Mouse (Mus musculus) spleen, postnatal 4 days (tissue): ENCODE results near the gene Eea1.
"Not testable (repeated sequence)": the region's sequence is repeated elsewhere in the genome, so short reads cannot be mapped to it uniquely, and the experiment has no call there.

Experiments used
- DNase-seq, 2 experiments: peaks; one replicate each; pipeline ENCODE4 v3.0.0; 2022; ENCODE audit warnings: low spot score in 2 of 2

Eea1 gene

DNA sequence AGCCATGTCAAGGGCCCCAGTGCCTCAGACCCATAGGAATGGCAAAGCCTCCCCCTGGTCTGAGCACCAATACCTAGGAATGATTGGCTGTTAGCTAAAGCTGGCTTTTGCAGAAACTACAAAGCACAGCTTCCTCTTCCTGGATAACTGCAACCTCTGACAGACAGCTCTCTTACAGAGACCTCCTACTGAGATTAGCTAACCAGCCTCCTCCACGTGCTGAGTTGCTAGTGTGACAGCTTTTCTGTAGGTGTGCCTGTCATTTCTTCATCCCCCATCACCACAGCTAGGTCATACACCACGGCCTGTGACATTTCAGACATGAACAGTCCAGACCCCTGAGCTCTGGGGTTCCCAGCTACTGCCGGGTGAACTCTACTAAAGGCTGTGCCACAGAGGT, 126.9 kb downstream of the Eea1 start:
- DNase-seq, result no peak

DNA sequence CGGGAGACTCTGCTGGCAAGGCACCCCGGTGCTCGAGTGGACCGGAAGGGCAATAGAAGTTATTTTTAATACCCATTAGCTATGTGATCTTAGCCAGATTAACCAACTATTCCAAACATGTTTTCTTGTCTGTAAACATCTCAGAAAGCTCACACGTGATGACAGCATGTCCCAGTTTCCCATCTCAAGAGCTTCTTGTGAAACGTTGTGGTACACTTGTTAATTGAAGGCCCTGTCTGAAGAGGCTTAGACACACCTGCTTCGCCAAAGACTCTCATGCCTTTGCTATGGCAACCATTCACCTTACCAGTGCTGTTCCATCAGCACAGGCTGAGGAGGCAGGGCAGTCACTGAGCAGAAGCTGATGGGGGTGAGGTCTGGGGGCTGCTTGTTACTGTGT, 133.9 kb downstream of the Eea1 start:
- no peak for DNase-seq

DNA sequence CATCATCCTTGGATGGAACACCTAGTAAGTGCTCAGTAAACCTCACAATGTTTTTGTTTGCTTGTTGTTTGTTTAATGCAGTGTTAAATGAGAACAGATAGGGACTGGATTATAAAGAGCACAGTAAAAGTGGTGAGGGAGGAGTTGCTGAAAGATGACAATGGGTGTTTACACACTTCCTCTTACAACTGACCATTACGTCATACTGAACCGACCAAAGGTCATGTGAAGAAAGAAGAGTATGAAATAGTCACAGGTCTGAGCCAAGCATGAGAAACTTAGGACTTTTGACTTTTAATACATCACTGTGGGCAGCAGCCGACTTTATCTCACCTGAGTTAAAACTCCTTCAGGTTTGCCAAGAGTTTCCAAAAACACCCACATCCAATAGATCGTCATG, 135.0 kb downstream of the Eea1 start:
- DNase-seq, result no peak

DNA sequence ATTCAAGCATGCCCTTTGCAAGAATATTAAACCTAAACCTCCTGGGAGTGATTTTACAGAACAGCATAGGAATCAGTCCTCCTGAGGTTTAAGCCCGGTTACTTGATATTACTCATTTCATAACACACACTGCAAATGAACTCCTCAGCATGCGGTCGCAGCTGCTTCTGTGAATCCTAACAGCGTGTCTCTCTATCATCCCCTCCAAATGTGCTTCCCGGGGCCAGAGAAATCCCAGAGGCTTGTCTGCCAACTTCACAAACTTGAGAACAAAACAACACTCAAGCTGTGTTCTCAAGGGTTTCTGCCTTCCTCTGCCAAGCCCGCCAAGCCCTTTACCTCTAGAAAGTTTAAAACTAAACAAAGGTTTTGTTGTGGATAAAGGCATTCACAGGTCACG, 135.4 kb downstream of the Eea1 start:
- DNase-seq, result no peak

DNA sequence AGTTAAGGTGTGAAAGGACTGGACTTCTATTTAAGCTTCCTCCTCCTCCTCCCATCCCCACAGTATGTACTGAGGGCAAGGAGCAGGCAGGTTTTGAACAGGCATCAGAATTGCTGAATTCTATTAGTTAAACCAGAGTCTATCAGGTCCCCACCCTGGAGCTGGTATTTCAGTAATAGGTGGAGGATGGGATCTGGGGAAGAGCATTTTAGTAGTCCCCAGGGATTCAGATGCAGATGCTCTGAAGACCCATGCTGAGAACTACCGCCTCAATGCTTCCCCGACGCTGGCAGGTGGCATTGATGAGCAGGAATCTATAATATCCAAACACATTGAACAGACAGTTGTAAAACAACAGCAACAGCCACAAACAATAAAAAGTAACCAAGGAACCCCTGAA, 136.0 kb downstream of the Eea1 start:
- DNase-seq, result no peak

DNA sequence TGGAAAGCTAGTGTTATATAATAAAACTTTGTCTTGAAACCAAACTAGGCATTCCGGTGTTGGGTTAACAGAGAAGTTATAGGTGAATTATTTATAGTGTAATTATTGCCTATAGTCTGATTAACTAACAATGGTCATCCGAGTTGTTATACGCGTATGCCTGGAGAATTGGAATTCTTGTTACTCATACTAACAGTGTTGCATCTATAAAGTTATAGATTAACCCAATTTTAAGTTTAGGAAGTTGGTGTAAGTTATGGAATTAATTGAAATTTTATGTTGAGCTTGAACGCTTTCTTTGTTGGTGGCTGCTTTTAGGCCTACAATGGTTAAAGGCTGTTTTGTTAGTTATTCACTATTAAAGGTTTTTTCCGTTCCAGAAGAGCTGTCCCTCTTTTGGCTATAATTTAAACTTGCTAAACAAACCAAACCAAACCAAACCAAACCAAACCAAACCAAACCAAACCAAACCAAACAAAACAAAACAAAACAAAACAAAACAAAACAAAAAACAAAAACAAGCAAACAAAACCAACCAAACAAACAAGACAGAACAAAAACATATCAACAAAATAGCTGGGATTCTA, 137.1 kb downstream of the Eea1 start:
- DNase-seq, result not testable (repeated sequence)

DNA sequence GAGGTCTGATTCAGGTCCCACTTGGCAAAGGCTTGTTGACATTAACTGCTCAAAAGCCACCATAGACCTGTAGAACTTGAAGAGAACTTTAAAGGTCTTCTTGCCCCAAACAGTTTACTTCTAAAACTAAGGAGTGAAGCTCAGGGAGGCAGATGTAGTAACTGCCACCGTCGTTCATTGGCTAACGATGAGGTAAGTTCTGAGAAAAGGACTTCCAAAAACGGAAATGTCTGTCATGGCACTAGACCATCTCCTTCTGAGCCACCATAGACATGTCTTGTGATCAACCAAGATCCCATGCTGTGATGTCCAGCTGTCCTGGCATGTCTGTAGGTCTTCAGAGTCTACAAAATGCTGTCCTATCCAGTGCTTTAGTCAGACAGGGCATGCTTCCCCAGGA, 139.4 kb downstream of the Eea1 start:
- DNase-seq, result no peak

DNA sequence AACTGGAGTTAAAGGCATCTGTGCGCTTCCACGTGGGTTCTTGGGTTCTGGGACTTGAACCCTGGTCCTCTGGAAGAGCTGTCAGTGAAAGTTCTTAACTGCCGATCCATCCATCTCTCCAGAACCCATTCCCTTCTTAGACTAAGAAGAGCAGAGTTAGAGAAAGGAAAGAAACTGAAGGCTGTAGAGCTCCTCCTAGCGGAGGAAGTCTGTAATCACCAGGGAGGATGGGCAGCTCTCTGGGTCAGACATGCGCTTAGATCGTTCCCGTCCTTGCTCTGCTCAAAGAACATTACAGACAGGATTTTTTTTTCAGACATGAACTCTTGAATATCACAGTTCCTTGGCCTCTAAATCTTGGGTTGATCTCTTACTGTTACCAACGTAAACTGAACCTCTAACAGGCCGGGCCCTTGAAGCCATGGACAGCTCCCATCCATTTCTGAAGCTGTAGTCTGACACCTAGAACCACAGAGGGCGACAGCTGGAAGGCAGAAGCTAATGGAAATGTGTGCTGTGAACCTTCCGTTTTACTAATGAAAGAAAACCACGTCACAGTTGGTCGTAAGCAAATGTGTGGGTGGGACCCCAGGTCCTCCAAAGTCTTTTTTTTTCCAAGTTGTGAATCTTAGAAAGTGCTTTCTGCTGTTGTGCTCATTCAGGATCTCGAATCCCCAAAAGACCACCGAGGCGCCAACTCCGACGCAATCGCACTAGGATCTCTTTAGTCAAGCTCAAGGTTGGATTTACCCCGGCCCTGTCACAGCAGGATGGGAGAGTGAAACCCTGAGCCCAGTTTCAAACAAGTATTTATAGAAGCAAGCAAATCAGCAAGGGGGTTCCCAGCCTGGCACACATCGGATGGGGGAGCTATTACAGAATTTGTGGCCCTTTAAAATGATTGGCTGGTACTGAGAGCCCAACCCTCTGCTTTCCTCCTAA, 140.3 kb downstream of the Eea1 start:
- DNase-seq, result no peak

DNA sequence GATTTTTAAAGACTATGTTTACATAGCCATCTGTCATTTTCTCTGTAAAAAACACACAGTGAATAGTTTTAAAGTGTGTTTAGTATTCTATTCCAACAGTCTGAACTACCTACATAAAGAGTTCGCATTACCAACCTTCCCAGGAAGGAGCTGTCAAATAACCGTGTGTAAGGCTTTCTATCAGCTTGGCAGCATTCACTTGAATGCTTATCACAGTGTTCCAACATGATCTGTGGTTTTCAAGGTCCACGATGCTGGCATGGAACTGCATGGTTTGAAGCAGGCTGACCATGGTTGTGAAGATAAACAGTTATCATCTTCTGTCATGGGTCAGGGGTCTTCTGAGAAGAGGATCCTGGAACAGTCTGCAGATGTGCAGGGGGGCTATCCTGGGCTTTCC, 141.8 kb downstream of the Eea1 start:
- DNase-seq, result no peak

DNA sequence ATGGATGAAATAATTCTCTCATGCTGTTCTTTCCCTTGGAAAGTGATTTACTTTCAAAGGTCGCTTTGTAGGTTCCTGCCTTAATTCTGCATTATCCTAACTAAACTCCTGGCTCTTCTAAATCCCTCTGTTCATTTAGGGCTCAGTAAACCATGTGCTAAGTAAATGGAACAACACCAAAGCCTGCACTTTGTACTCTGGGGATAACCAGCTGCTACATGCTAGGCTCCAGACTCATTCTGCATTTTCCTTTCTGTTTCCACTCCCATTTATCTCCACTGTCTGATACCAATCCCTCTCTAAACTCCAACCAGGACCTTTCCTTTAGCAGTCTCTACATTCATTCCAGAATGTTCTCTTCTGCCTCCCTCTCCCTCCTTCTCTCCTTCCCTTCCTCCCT, 149.3 kb downstream of the Eea1 start:
- no peak for DNase-seq

DNA sequence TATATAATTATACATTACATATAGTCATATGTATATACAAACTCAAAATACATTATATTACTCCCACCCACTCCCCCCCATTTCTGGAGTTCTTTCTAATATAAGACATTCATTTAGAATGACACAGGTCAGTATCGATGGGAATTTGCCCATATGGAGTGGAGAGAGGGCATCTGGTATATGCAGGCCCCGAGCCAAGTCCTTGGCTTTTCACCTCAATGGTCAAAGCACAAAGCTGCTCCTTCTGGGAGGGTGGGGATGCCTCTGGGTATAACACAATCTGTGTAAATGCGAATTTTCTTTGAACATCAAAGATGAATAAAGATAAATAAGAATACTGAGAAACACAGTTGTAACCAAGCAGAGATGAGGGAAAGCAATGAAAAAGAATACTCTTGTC, 149.9 kb downstream of the Eea1 start:
- DNase-seq, result no peak

DNA sequence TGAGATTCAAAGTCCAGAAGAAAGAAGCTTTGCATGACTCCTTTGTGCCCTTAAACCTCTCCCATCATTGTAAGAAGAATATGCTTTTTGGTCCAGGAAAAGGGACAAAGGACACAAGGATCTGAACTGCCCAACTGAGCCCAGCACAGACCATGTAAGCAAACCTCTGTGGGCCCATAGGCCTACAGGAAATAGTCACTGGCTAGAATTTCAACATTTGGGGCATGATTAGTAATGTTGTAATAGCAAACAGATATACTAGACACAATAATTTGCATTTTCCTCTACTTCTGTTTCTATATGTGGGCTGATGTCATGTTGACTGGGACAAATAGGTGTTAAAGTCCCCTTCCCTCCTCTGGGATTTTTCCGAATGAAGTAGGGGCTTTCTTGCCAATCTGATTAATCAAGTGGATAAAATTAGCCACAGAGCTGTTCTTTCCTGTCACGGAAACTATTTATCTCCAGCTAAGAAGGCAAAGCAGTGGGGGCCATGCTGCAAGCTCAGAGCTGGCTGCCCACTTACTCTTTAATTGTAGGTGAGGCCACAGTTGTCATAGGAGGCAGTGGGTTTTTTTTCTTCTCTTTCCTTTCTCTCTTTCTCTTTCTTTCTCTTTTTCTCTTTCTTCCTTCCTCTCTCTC, 153.6 kb downstream of the Eea1 start:
- DNase-seq, result no peak

DNA sequence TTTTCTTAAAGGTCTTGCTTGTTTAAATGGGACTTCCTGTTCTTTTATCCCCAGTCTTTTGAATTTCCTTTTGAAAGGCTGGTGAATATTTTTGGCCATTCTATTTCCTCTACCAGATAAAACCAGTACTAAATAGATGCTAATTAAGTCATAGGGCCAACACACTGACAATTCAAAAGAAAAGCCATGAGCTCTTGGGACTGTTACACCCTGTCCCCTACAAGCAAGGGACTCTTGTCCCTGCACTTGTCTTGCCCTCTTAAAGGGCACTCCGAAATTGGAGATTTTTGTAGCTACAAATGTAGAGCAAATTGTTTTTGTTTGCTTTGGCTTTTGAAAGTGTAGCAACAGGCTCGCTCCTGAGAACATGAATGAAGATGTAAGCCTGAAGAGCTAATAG, 154.1 kb downstream of the Eea1 start:
- DNase-seq, result no peak
